Mouse (Mus musculus): ENCODE results near the gene Flvcr2.

GRCm38 (mm10) chr12:85853836-85854235 lies 107.5 kb downstream of the Flvcr2 start:
- no peak for TF ChIP-seq CTCF (IDR thresholded peaks at IDR 0.05; ENCODE audit: low read depth)
- no peak for TF ChIP-seq EP300 (optimal IDR thresholded peaks at IDR 0.05)

Data from stomach, postnatal 0 days (tissue).